Mouse (Mus musculus): ENCODE measurements around the gene Gm11733. TPM values are rescaled to one million over a fixed set of nuclear protein-coding genes. Genes with fewer than 3 reads are reported as not detected.
A peak's percentile ranks its signal among the peaks of the same experiment; 100 is the strongest.

Gene Gm11733
- polyA plus RNA-seq, 1 experiment, result not detected

DNA sequence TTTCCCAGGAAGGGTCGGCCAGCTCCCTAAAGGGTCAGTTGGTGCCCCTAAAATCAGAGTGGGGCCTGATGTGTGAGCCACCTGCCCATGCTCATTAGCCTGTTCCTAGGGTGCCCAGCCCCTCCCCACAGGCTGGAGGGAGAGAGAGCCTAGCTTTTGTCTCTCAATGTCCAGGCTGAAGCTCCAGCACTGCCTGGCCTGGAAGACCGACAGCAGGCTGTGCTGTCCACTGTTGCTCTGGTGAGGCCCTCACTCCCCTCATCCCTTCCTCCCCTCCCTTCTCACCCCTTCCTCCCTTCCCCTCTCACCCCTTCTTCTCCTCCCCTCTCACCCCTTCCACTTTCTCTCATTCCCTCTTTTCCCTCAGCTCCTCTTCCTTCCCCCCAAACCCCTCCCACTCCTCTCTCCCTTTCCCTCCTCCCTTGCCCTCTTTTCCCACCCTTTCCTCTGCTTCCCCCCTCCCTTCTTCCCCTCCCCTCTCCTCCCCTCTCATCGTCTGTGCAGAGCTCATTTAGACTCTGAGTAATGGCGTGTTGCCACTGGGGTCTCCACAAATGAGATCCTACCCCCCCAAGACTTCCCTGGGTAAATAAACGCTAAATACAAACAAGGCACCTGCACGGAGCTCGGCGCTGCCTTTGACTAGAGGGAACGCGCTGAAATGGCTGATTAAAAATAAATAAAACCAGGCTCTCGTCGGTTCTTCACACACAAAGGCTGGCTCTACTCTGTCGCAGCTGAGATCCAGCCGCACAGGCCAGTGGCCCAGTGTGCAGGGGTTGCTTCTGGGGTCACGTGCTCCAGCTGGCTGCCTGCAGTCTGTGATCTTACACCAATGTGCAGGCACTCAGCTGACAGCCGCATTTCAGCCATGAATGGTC is 13.3 kb downstream of the Gm11733 start:
- no peaks in the 10 kb centered on the region for H3K36me3 ChIP-seq (replicated peaks; ENCODE audit: low read length)
- TF ChIP-seq GATA1 (IDR thresholded peaks at IDR 0.05; ENCODE audit: borderline replicate concordance, low read length) (no peak), FLI1 (IDR thresholded peaks at IDR 0.05; ENCODE audit: low read length) (no peak)
- no peaks in the 10 kb centered on the region for H3K4me1 ChIP-seq
- no peak overlapping the region for H3K4me3 ChIP-seq (replicated peaks)
- peaks cover 43% of the 10 kb centered on the region for H3K27me3 ChIP-seq (replicated peaks)
- H3K9me3 ChIP-seq, result peaks cover 12% of the 10 kb centered on the region

DNA sequence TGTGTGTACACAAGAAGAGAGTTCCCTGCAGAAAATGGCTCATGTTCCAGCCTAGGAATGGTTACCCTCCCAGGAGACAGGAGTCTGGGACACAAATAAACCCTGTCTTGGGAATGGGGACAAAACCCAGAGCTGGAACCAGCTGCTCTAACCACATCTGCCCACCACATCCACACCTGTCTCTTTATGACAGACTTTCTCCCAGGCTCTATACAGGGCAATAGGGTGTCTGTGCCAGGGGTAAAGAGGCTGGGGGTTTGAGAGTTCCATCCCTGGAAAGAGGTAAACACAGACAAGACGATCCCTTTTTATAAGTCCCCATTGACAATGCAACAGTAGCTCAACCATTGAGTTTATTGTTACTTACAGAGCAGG is 14.0 kb downstream of the Gm11733 start:
- Histone ChIP-seq H3K9me3 (peaks cover 12% of the 10 kb centered on the region), H3K4me3 (replicated peaks) (no peak overlapping the region), H3K4me1 (no peaks in the 10 kb centered on the region), H3K36me3 (replicated peaks; ENCODE audit: low read length) (no peaks in the 10 kb centered on the region), H3K27me3 (replicated peaks) (peaks cover 39% of the 10 kb centered on the region)
- TF ChIP-seq GATA1 (IDR thresholded peaks at IDR 0.05; ENCODE audit: borderline replicate concordance, low read length) (no peak), FLI1 (IDR thresholded peaks at IDR 0.05; ENCODE audit: low read length) (no peak)

DNA sequence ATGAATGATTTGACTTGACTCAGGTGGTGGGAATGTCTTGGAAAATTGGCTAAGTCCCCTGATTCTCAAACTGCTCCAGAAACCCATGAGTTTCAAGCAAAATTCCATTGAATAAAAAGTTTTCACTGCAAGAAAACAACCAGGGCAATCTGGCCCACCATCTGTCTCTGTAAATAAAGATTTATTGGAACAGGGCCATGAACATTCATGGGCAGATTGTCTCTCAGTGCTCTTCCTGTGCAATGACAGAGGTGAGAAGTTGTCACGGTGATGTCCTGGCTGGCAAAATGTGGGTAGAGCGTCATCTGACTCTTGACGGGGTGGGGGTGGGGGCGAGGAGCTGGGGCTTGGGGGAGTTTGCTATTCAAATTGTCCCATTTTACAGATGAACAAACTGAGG is 24.8 kb downstream of the Gm11733 start:
- no peaks in the 10 kb centered on the region for H3K36me3 ChIP-seq (replicated peaks; ENCODE audit: low read length)
- no peaks in the 10 kb centered on the region for H3K4me1 ChIP-seq
- peaks cover 8% of the 10 kb centered on the region for H3K27me3 ChIP-seq (replicated peaks)
- H3K9me3 ChIP-seq, result peaks cover 20% of the 10 kb centered on the region
- no peak overlapping the region for H3K4me3 ChIP-seq (replicated peaks)
- TF ChIP-seq GATA1 (IDR thresholded peaks at IDR 0.05; ENCODE audit: borderline replicate concordance, low read length) (no peak), FLI1 (IDR thresholded peaks at IDR 0.05; ENCODE audit: low read length) (no peak)

DNA sequence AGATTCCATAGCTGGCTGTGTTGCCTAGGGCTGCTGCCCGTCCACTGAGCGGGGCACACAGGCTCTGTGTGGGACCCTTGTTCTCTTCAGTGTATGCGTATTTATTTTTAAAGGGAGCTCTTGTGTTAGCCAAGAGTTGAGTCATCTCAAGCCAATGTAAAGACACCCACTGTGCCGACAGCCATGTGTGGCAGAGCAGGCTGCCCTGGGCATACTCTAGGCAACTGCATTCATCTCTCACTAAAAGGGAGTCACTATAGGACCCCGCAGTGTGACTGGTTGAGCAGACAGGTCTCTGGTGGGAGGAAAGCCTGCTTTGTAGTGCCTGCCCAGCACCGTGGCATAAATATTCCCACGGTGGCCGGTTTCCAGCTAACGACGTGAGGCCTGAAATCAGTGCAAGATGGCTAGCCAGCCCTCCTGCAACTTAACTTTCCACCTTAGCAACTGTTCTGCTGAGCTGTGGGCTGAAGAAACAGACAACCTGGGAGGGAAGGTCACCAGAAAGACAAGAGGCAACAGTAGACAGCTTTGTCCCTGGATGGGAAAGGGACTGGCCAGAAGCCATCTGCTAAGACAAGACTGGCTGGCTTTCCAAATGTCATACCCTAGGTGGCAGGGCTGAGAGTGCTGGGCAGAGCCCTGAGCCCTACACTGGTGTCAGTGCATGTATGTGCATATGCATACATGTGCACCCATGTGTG is 31.7 kb downstream of the Gm11733 start:
- Histone ChIP-seq H3K27me3 (replicated peaks) (peaks cover 19% of the 10 kb centered on the region), H3K4me1 (no peaks in the 10 kb centered on the region), H3K36me3 (replicated peaks; ENCODE audit: low read length) (no peaks in the 10 kb centered on the region), H3K9me3 (peaks cover 23% of the 10 kb centered on the region), H3K4me3 (replicated peaks) (no peak overlapping the region)
- TF ChIP-seq GATA1 (IDR thresholded peaks at IDR 0.05; ENCODE audit: borderline replicate concordance, low read length) (no peak), FLI1 (IDR thresholded peaks at IDR 0.05; ENCODE audit: low read length) (no peak)

DNA sequence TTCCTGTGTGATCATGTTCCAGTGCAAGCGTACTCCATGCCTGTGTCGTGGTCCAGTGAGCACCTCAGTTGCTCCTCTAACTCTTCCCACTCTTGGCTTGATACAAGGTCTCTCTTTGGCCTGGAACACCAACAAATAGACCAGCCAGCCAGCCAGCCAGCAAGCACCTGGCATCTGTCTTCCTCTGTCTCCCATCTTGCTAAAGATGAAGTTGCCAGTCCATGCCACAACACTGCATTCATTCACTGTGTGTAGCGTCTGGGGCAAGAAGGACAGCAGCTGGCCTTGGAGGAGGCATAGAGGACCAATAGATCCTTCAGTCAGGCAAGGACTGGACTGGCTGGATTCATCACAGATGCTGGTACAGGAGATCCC is 32.2 kb downstream of the Gm11733 start:
- H3K27me3 ChIP-seq (replicated peaks), result peaks cover 22% of the 10 kb centered on the region
- no peaks in the 10 kb centered on the region for H3K4me1 ChIP-seq
- H3K9me3 ChIP-seq, result peaks cover 25% of the 10 kb centered on the region
- TF ChIP-seq GATA1 (IDR thresholded peaks at IDR 0.05; ENCODE audit: borderline replicate concordance, low read length), result no peak
- no peak for TF ChIP-seq FLI1 (IDR thresholded peaks at IDR 0.05; ENCODE audit: low read length)
- H3K4me3 ChIP-seq (replicated peaks), result no peak overlapping the region
- H3K36me3 ChIP-seq (replicated peaks; ENCODE audit: low read length), result no peaks in the 10 kb centered on the region

DNA sequence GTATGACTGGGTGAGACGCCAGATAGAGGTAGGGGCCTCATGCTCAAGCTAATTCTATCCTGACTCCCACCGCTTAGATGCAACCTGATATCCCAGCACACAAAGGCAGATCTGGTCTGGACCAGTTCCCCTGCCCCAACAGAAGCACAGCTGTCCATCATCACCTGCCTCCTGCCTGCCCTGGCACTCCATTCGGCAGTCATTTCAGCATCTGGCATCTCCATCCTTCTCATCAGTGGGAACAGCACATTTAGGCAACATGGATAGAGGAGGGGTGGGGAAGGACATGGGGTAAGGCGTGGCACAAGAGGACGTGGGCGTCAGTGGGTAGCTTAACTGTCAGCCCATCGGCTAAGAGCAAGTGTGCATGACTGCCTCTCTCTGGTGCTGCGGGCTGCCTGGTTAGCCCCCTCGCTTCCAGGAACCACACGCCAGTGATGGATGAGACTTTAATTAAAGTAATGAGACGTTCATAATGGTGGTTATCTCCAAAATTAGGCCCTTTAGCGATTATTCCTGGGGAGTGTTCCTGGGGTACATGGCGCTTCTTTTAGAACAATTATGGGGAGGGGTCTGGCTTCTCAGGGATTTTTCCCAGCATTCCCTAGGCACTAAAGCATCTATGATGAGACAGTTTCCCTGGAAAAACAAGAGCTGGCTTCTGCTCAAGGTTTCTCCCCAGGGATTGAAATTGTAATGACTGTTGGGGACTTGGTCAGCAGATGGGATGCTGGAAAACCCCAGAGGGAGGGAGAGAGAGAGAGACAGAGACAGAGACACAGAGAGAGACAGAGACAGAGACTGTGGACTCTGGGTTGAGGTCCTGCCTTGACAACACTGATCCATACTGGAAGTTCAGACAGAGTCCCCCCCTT is 38.0 kb downstream of the Gm11733 start:
- H3K36me3 ChIP-seq (replicated peaks; ENCODE audit: low read length), result no peaks in the 10 kb centered on the region
- H3K27me3 ChIP-seq (replicated peaks), result peaks cover 54% of the 10 kb centered on the region
- no peak for TF ChIP-seq GATA1 (IDR thresholded peaks at IDR 0.05; ENCODE audit: borderline replicate concordance, low read length)
- TF ChIP-seq FLI1 (IDR thresholded peaks at IDR 0.05; ENCODE audit: low read length), result no peak
- H3K4me3 ChIP-seq (replicated peaks), result peak overlapping the region; percentile 65
- H3K9me3 ChIP-seq, result peaks cover 26% of the 10 kb centered on the region
- H3K4me1 ChIP-seq, result no peaks in the 10 kb centered on the region

DNA sequence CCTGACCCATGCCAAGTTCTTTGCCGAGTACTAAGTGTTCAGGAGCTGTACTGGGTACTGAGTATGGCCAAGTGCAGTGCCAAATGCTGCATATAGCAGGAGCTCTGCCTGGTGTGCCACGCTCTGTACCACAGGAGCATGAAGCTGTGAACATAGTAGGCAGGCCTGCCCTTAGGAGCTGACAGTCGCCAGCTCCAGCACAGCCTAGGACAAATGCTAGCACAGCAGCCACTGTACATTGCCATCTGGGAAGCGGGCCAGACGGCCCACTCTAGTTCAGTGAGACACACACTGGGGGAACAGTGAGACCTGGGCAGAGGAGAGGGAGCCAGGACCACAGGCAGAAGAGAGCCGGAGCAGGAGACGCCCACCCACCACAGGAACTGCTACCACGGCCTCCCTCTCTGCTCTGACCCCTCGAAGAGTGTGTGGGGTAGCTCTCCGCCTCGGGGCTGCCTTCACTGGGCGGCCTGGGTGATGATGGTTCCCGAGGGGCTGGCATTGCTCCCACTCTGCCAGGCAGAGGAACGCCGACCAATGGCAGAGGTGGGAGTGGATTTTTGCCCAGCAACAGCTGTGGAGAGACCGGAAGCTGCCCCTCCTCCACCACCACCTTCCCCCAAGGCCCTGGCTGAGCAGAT is 38.8 kb downstream of the Gm11733 start:
- H3K36me3 ChIP-seq (replicated peaks; ENCODE audit: low read length), result no peaks in the 10 kb centered on the region
- TF ChIP-seq FLI1 (IDR thresholded peaks at IDR 0.05; ENCODE audit: low read length) (no peak), GATA1 (IDR thresholded peaks at IDR 0.05; ENCODE audit: borderline replicate concordance, low read length) (no peak)
- peaks cover 26% of the 10 kb centered on the region for H3K9me3 ChIP-seq
- no peak overlapping the region for H3K4me3 ChIP-seq (replicated peaks)
- no peaks in the 10 kb centered on the region for H3K4me1 ChIP-seq
- H3K27me3 ChIP-seq (replicated peaks), result peaks cover 57% of the 10 kb centered on the region

DNA sequence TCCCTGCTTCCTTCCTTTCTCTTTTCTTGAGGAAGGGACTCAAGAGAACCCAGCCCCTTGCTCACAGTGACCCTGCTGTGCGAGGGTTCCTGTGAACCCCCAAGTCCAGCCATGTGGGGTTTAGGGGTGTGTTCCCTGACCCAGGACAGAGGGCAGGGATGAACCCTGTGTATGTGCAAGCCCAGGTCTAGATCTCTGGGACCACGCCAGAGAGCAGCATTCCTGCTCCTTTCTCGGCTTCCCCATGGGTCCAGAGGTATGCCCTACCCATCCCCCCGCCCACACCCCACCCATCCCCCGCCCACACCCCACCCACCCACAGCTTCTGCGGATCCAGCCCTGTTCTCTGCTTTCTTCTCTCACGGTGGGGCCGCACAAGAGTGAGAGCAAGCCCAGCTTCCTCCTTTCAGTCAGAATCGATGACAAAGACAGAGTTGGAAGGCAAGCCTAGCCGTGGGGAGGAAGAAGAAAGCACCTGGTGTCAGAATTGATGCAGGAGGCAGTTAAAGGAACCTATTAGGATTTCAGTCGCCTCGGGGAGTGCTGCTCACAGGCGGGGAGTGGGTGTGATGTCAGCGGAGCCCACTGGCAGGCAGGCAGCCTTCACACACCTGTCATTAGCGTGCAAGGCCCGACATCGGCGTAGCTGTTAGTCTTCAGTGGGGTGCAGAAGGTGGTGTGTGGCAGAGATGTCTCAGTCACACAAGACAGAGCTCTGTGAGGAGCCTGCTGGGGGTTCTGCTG is 41.6 kb downstream of the Gm11733 start:
- Histone ChIP-seq H3K36me3 (replicated peaks; ENCODE audit: low read length) (no peaks in the 10 kb centered on the region), H3K4me3 (replicated peaks) (no peak overlapping the region), H3K27me3 (replicated peaks) (peaks cover 62% of the 10 kb centered on the region), H3K9me3 (peaks cover 8% of the 10 kb centered on the region), H3K4me1 (no peaks in the 10 kb centered on the region)
- TF ChIP-seq FLI1 (IDR thresholded peaks at IDR 0.05; ENCODE audit: low read length), result no peak
- no peak for TF ChIP-seq GATA1 (IDR thresholded peaks at IDR 0.05; ENCODE audit: borderline replicate concordance, low read length)

Data from megakaryocyte, embryonic 14.5 days (primary cell).